Mouse (Mus musculus) adrenal gland, postnatal 10 days (tissue): Measurements from ENCODE around the gene Kif6. TPM values are rescaled to one million over a fixed set of nuclear protein-coding genes. Genes with fewer than 3 reads are reported as not detected.

Experiments used
- DNase-seq: peaks from one replicate; pipeline ENCODE4 v3.0.0; 2021; ENCODE audit warnings: mixed read lengths
- total RNA-seq, 2 experiments: library from RNA; stranded (reverse); gene quantifications; 2 replicates each; pipeline ENCODE4 v1.2.3; 2021

Kif6 gene
- total RNA-seq, 2 experiments from 2014 or later = 0.18 to 0.48 TPM

DNA sequence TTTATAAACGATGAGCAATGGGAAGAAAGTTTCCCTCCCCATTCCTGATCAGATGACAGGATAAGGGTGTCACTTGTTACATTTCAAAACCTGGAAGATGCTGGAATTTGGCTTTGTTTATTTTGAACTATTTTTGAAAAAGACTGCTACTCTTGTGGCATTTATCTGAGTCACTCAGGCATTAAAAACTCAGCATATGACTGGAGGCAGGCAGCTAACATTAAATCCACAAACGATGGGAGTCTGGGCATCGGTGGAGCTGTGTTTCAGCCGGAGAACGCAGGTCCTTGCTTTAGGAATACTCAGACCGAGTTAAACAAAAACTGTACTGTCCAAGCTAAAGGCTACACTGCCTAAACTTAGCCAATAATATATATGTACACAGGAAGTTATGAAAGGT lies 46.7 kb downstream of the Kif6 start:
- no peak for DNase-seq

DNA sequence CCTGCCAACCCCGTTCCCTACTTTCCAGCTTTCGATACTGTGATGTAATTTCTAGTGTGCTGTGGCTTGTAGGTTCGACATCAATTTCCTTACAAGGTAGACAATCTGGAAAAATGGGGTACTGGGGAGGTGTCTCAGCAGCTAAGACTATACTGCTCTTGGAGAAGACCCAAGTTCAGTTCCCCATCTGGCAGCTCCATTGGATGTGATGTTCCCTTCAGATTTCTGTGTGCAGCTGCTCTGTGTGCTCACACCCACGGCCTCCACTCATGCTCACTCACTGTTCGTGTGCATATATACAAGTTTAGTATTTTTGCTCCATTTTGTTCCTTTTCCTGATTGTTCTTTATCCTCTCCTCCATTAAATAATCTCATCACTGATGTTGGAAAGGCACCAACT lies 51.8 kb downstream of the Kif6 start:
- DNase-seq = no peak

DNA sequence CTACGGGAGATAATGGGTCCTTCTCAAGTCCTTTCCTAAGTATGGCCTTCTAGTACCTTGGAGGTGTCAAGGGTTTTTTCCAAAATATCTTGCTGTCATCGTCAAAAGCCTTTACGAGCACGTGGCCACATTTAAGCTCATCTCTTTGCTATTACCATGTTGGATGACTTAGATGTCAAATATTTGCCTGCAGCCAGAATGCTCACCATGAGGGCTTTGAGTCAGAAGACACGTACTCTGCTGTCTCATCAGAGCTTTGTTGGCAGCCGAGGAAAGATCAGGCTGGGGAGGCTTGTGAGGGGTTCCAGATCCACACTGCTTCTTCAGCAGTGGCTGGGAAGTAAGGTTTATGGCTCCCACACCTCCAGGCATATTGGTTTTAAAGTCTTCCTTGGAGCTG lies 53.4 kb downstream of the Kif6 start:
- no peak for DNase-seq

DNA sequence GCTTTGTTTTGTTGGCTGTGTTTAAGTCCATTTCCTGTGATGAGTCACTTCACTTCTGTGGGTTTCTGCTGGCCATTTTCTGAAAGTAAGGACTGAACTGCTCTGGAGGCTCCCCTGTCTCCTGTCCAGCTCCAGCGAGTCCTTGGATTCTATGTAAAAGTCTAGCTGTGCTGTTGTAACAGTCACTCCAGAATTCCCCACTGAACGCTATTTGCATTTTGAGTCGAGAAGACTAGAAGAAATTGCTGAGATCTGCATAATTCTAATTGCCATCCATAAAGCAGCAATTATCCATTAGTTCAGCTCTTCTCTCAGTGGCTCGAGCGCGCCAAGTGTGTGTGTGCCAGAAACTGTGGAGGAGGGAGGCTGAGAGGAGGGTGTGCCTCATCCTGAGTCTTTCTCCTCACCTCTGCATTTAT lies 57.0 kb downstream of the Kif6 start:
- DNase-seq = no peak

DNA sequence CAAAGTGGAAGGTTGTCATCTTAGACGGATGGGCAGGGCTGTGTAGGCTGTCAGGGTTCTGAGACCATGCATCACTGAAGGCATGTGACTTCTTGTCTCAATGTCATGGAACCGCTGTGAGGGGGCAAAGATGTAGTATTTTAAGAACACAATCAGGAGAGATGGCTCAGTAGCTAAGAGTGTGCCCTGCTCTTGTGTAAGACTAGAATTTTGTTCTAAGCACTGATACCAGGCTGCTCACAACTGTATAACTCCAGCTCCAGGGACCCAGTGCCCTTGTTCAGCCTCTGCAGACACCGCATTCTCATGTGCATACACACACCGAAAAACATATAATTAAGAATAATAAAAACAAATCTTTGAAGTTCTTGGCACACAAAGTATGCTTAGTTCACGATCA lies 57.5 kb downstream of the Kif6 start:
- DNase-seq = no peak

DNA sequence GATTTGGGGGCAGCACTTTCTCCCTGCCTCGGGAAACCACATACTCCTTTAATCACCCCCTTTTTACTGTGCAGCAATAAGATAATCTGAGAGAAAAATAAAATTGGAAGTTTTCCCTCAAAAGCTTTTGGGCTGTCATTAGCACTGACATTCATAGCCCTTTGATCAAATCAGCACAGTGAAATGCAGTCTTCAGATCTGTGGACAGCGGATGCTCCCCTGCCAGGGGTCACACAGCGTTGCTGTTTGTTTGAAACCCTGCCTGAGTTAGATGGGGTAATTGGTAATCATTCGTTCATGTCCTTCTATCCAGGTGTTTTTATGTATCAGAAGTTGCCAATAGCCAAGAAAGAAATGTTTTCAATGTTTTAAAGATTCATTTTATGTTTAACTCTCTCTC lies 60.7 kb downstream of the Kif6 start:
- DNase-seq = no peak

DNA sequence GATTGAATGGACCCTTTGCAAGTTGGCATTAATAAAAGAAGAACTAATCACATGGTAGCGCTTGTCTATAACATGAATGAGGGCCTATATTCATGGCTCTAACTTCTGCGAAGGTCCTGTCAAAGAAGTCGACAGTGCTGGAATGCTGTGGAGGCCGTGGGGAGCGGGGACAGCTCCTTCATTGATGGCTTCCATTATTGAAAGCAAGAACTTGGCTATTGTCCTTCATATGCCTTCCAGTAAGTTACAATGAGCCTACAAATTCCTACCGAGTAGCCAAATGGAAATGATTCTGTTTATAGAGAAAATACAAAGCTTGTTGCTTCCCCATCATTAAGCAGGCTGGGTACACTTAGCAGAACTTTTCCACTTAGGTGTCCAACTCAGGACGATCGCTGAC lies 66.5 kb downstream of the Kif6 start:
- no peak for DNase-seq

DNA sequence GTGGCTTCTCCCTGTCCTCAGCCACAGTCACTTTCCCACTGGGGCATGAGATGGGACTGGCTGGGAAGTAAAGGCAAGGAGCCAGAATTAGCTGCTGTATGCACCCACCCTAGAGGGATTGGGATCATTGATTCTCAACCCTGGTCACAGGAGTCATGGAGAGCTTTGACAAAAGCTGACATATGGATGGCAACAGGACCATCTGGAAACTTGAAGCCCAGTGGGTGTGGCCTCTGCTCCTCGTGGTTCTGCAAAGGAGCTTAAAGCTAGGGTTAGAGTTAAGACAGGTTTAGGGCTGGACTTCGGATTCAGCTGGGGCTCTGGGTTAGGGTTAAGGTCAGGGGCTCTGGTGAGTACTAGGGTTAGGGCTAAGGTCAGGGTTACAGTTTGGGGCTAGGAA lies 69.2 kb downstream of the Kif6 start:
- no peak for DNase-seq

DNA sequence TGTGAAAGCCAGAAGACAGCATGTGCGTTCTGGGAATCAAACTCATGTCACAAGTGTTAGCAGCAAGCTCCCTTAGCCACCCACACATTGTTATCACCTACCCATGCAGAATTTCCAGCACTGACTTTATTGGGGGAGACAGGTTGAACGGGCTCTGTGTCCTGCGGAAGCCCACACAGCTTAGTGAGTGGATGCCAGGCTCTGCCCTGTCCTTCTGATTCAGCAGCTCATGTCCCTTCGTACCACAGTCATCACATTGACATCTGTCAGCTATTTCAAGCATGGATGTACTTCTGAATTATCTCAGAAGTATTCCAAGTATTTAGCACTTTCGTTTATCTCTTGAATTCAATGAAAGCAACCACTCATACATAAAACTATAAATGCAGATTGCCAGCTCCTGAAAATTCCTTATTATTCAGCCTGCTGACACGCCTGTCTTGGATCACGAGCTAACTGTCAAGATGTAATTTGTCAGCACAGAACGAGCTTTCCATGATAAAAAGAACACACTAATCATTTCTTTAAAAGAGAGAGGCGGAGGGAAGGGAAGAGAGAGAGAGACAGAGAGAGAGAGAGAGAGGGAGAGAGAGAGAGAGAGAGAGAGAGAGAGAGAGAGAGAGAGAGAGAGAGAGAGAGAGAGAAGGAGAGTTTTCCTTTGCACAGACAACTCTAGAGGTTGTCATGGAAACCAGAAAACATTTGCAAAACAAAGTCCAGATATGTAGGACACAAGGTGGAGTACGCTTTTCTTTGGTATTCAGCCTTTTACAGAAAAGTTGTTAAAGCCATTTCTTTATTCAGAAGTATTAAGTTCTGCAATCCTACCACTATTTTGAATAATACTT lies 75.9 kb downstream of the Kif6 start:
- no peak for DNase-seq

DNA sequence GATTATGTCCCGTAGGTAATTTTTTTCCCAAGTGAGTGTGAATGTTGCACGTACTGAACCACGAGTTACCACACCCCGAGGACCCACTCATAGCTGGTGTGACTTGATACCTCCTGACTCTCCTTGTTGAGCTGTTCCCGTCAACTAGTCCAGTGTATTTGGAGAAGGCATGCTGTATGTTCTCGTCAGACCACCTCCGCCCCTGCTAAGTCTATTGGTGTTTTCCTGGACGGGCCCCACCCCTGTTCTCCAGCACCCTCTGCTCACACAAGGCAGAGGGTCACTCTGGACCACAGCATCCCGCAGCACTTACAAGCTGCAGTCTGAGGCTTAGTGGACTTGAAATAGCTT lies 76.5 kb downstream of the Kif6 start:
- DNase-seq = no peak

DNA sequence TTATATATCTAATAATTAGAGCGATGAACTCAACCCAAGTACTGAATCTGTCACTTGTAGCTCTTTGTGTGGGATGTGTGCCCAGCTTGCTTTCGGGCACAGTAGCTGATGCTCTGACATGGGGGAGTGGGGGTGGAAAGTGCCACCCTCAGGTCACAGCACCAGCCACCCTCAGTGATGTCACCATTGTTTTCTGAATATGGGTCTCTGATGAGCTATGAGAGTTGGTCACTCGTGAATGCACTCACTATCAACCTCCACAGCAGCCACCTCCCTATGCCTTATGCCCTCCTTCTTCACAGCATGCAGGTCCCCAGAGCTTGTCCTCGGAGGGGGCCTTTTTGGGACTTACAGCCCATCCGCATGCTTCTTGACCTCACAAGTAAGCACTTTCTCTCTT lies 78.3 kb downstream of the Kif6 start:
- DNase-seq = no peak

DNA sequence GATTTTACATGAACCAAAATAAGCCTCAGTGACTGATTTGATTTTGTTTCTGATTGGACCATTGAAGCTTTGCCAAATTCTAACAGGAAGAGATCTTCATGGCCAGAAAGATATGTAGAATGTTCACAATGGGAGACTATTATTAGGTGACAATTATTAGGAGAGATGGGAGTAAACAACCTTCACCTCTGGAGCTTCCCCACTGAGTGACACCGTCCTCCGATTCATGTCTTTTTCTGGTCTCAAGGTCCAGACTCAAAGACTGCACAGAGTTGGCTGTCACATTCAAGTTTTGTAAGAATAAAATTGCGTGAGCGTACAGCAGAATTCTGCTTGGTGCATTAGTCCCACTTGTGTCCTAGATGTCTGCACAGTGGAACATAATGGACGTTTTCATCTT lies 82.3 kb downstream of the Kif6 start:
- DNase-seq = no peak

DNA sequence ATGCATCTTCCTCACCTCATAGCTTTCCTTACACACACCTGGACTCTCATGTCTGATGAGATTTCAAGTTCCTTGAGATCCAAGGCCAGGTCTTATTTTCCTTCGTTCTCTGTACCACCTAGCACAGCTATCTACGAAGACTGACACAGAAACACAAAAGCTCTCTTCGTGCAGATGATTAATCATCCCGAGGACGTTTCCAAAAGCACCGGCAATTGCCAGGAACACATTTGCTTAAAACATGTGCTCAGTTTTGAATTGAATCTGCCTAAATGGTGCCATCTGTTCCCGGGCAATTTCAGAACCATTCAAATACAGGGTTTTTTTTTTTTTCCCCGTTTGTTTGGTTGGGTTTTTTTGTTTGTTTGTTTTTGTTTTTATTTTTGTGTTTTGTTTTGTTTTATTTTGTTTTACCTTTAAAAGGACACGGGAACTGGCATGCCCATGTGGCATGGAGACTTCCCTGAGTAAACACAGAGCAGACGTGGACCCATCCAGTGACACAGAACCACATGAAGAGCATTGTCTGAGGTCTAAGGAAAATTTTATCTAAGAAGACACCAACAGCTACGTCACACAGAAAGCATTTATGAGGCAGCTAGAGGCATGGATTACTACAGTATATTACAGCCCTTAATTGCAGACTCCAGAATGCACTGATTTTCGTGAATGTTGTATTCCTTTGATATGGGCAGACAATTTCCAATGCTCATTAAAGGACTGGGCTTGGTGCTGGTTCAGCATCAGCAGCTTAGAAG lies 88.7 kb downstream of the Kif6 start:
- peak; percentile 13 for DNase-seq

DNA sequence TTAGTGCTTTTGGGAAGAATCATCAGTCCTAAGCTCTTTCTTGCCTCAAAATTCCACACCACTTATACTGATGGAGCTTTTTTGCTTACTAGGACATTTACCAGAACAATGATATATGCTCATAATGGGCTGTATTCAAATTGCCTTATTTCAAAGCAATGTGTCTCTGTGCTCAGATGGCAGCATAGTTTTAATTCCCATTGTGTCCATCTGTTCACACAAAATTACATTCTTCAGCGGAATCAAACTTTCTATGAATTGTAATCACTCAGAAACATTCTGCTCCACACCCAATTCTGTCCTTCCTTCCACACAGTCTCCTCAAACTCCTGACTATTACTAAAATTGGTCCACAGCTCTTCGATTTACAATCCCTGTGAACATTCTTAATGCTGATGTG lies 94.3 kb downstream of the Kif6 start:
- DNase-seq = no peak

DNA sequence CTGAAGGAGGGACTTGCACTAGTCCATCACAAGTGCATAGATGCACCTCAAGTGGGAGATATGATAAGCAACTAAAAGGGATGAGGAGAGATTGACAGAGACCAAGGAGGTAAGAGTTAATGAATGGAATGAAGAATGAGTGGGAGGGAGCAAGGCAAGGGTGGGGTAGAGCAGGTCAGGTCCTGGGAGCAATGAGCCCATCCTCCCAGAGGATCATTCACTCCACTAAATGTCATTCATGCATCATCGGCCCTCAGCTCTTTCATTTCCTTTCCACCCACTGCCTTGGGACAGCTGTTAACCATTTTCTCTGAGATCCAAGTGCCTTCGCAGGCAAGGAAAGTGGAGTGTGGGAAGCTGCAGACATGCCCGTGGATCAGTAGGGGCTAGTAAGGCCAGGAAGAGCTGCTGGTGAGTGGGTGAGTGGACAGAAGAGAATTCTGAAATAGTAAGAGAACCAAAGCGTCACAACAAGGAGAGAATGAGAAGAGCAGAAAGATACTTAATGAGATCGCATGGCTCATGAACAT lies 95.2 kb downstream of the Kif6 start:
- no peak for DNase-seq

DNA sequence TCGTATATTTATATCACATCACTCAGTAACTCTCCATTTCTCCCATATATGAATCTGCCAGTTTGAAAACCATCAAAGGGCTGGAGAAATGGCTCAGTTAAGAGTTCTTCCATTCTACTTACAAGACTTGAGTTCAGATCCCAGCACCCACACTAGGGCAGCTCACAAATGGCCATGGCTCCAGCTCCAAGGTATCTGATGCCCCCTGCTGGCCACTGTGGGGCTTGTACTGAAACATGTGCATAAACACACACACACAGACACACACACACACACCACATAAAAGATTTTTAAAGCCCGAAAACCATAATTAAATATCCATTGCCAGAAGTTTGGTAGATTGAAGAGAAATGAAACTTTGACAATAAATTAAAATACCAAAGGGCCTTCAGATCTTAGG lies 111.3 kb downstream of the Kif6 start:
- DNase-seq = no peak

DNA sequence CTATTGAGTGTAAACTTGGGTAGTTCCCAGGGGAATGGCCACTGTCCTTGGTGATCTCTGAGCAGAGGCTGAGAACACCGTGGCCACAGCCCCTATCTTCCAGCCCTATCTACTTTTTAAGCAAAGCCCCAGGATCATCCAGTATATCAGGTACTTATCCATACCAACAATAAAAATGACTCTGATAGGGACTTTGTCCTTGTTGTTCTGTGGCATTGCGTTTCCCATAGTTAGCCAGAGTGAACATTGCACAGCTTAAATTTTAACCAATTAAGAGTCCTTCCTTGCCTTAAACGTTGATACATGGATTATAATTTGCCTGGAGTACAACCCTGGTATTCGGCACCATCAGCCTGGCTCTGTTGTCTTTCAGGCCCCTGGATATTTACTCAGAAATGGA lies 112.0 kb downstream of the Kif6 start:
- DNase-seq = peak; percentile 12

DNA sequence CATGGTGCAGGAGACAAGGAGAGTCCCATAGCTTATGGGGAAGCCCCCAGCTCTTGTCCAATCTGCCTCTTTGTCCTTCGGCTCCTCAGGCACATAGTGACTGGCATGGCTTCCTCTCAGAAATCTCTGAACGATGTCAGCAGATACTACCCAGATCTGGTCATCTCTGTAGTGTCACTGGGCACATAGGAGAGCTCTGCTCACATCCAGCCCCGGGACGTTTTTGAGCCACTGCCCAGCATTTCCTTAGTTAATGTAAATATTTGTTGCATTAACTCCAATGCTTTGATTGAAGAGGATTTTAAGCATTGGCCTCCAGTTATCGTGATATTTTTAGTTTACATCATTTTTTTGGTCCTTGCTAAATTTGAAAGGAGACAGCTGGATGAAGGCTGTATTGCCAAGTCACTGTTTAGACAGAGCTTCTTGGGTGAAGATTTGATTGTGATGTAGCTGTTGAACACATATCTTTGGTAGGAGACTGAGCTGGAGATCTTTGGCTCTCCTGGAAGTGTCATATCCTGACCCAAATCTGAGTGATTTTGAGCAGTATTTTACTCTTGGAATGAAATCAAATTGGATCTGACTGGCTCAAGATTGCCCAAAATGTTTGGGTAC lies 112.6 kb downstream of the Kif6 start:
- DNase-seq = no peak

DNA sequence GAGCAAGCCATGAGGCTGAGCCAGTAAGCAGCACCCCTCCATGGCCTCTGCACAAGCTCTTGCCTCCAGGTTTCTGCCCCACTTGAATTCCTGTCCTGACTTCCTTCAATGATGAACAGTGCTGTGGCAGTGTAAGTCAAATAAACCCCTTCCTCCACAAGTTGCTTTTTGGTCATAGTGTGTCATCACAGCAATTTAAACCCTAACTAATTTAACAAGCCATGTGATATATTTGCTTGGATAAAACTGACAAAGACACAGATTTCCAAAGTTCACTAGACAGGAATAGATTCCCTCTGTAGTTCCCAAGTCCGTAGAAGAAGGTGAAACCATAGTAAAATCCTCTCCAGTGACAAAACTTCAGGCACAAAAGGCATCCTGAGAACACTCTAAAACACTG lies 114.9 kb downstream of the Kif6 start:
- DNase-seq = no peak

DNA sequence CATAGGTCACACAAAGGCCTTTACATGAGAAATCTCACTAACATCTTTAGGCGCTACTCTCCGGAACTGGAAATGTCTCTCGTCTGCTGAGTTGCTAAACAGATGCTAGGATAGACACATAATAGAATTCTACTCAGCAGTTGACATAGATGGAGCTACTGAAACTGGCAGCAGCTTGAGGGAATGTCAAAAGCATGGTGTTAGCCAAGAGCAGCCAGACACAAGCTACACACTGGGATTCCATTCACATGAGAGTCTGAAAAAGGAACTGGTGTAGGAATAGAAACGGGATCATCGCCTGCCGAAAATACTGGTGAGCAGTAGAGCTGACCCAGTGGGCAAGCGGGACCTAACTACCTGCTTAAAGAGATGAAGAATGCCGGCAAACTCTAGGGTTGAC lies 117.8 kb downstream of the Kif6 start:
- no peak for DNase-seq

DNA sequence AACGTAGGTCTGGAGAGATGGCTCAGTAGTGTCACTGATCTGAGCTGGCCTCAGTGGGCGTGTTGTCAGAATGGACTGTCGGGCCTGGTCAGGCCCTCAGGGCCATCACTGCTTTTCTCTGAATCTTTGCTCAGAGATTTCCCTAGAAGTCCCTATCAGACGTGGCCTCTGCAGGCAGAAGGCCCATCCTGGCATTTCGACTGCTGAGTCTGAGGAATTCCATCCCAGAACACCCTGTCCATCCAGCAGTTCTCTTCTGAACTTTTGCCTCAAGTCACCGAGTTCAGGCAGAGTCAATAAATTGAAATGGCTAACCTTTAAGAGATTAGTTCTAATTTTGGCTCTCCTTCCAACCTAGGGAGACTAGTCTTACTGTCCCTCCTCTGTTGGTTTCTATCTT lies 119.1 kb downstream of the Kif6 start:
- DNase-seq = no peak

DNA sequence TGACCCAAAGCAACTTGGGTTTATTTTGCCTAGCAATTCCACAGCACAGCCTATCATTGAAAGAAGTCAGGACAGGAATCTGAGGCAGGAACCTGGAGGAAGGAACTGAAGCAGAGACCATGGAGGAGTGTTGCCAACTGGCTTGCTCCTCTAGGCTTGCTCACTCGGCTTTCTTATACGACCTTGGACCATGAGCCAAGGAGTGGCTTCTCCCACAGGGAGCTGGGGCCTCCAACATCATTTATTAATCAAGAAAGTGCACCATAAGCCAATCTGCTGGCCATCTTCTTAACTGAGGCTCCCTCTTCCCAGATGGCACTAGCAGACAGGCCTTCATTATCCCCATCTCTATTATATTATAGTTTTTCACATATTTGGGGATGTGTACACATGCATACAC lies 119.8 kb downstream of the Kif6 start:
- no peak for DNase-seq

DNA sequence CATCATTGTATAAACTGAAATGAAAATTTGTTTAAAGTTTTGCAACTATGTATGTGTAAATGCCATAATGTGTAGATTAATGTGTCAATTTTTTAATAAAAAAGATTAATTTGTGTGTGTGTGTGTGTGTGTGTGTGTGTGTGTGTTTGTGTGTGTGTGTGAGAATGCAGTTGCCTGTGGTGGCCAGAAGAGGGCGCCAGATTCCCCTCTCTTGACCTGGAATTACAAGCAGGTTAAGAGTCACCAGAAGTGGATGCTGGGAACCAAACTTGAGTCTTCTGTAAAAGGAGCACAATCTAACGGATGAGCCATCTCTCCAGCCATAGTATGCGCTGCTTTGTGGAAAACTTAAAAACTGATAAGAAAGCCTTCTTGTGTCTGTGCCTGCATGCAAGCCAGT lies 121.4 kb downstream of the Kif6 start:
- DNase-seq = no peak
